Mouse (Mus musculus): ENCODE results near the gene Pnkp. TPM values are rescaled to one million over a fixed set of nuclear protein-coding genes. Genes with fewer than 3 reads are reported as not detected.

Gene Pnkp
- polyA plus RNA-seq, 1 experiment from 2014 or later = 21.6 TPM

DNA sequence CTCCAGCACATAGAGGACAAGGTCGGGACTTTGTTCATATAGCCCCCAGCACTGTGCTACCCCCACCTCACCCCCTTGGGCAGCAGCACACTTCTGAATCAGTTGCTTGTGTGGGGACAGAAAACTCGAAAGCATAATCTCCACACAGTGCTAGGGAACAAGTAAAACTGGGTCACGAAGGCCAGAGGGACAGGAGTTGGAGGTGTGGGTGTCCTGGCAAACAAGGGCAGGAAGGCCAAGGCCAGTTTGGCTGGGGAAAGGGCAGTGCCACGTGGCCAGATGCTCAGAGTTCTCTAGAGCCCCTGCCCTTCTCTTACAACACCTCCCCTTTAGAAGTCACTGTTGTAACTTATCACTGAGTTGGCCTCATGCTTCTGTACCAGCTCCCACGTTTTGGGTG, 37.1 kb upstream of the Pnkp start:
- no peak overlapping the region for H3K9ac ChIP-seq (replicated peaks; ENCODE audit: low read length)
- peaks cover 13% of the 10 kb centered on the region for H3K4me1 ChIP-seq (ENCODE audit: control insufficient read depth, insufficient read depth, low read length)
- H3K9me3 ChIP-seq (replicated peaks; ENCODE audit: control insufficient read depth, low read length) = no peaks in the 10 kb centered on the region
- H3K27ac ChIP-seq (replicated peaks; ENCODE audit: low read depth, low read length) = no peak overlapping the region
- H3K4me2 ChIP-seq (ENCODE audit: low read depth, low read length) = no peak overlapping the region
- no peak overlapping the region for H3K4me3 ChIP-seq (ENCODE audit: low read depth, low read length)
- no peaks in the 10 kb centered on the region for H3K36me3 ChIP-seq (replicated peaks; ENCODE audit: control insufficient read depth, insufficient read depth, low read depth, low read length)
- 57% methylated on average over 5 of the region's 5 CpGs for WGBS
- H3K27me3 ChIP-seq (ENCODE audit: control insufficient read depth, insufficient read depth, low read length) = no peaks in the 10 kb centered on the region
- DNase-seq (ENCODE audit: low spot score) (no peak), ATAC-seq (replicated peaks; ENCODE audit: insufficient number of reproducible peaks, low FRiP score, low TSS enrichment, low read depth) (no peak)

DNA sequence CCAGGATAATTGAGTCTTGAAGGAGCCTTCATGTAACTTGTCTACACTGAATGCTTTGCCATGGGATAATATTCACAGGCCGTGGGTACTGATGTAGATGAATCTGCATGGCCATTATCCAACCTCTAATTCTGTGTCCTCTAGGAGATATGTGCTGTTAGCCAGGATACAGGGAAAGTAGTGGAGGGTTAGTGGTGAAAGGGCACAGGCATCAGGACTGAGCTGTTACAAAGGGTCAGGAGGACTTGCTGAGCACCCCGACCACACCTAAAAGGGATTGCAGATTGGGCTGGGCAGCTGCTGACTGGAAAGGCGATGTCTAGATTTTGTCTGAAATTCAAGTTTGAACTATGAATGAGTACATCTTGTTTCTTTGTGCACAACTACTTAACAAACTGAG, 36.4 kb upstream of the Pnkp start:
- ATAC-seq (replicated peaks; ENCODE audit: insufficient number of reproducible peaks, low FRiP score, low TSS enrichment, low read depth) (no peak), DNase-seq (ENCODE audit: low spot score) (no peak)
- Histone ChIP-seq H3K9me3 (replicated peaks; ENCODE audit: control insufficient read depth, low read length) (no peaks in the 10 kb centered on the region), H3K36me3 (replicated peaks; ENCODE audit: control insufficient read depth, insufficient read depth, low read depth, low read length) (no peaks in the 10 kb centered on the region), H3K27me3 (ENCODE audit: control insufficient read depth, insufficient read depth, low read length) (no peaks in the 10 kb centered on the region), H3K9ac (replicated peaks; ENCODE audit: low read length) (no peak overlapping the region), H3K4me3 (ENCODE audit: low read depth, low read length) (no peak overlapping the region), H3K4me1 (ENCODE audit: control insufficient read depth, insufficient read depth, low read length) (peaks cover 9% of the 10 kb centered on the region; the same call in 1 of the 2 replicates), H3K27ac (replicated peaks; ENCODE audit: low read depth, low read length) (no peak overlapping the region), H3K4me2 (ENCODE audit: low read depth, low read length) (no peak overlapping the region)
- 79% methylated on average over 3 of the region's 3 CpGs for WGBS

DNA sequence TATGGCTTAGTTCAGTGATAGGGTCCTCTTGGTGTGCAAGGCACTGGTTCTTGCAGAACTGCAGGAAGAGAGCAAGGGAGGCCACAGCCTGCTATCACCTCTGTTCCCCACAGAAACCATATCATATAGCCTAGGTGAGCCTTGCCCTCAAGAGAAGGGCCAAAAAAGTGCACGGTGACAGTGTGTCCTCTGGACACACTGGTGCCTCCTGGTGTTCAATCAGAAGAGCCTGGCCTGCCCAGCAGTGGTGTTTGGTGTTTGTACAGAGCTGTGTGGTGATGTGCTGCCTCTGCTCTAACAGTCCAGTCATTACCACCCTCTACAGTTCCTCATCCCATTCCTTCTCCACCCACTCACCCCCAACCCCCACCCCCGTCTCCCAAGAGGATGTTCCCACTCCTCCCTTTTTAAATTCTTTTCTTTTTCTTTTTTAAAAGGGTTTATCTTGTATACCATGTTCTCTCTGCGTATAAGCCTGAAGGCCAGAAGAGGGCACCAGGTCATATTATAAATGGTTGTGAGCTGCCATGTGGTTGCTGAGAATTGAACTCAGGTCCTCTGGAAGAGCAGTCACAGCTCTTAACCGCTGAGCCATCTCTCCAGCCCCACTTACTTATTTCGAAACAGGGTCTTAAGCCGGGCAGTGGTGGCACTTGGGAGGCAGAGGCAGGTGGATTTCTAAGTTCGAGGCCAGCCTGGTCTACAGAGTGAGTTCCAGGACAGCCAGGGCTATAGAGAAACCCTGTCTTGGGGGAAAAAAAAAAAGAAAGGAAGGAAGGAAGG, 35.1 kb upstream of the Pnkp start:
- Histone ChIP-seq H3K9ac (replicated peaks; ENCODE audit: low read length) (no peak overlapping the region), H3K4me1 (ENCODE audit: control insufficient read depth, insufficient read depth, low read length) (peaks cover 9% of the 10 kb centered on the region; the same call in 1 of the 2 replicates), H3K27me3 (ENCODE audit: control insufficient read depth, insufficient read depth, low read length) (no peaks in the 10 kb centered on the region), H3K36me3 (replicated peaks; ENCODE audit: control insufficient read depth, insufficient read depth, low read depth, low read length) (no peaks in the 10 kb centered on the region), H3K9me3 (replicated peaks; ENCODE audit: control insufficient read depth, low read length) (no peaks in the 10 kb centered on the region), H3K27ac (replicated peaks; ENCODE audit: low read depth, low read length) (no peak overlapping the region), H3K4me2 (ENCODE audit: low read depth, low read length) (no peak overlapping the region), H3K4me3 (ENCODE audit: low read depth, low read length) (no peak overlapping the region)
- ATAC-seq (replicated peaks; ENCODE audit: insufficient number of reproducible peaks, low FRiP score, low TSS enrichment, low read depth) (no peak), DNase-seq (ENCODE audit: low spot score) (no peak)
- WGBS = 86% methylated on average over 7 of the region's 7 CpGs

DNA sequence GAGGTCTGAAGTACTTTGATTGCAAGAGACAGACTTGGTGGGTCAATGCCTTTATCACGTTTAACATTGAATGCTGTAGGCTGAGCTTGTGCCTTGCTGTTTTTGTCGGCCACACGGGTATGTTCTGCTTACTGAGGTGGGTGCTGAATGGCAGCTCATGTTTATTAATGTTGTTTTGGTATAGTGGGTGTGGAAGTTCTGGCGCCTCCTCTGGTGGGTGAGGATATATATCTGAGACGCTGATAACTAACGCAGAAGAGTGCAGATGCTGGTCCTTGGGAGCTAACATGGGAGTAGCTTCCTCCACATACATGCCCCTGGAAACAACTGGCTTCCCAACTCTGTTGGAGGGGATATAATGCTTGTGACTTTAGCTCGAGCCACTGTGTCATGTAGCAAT, 33.5 kb upstream of the Pnkp start:
- H3K4me2 ChIP-seq (ENCODE audit: low read depth, low read length) = no peak overlapping the region
- H3K4me1 ChIP-seq (ENCODE audit: control insufficient read depth, insufficient read depth, low read length) = 0 out of 2 replicates have a peak, but pooled peaks cover 3% of the 10 kb centered on the region
- 42% methylated on average over 7 of the region's 7 CpGs for WGBS
- ATAC-seq (replicated peaks; ENCODE audit: insufficient number of reproducible peaks, low FRiP score, low TSS enrichment, low read depth) = no peak
- no peaks in the 10 kb centered on the region for H3K36me3 ChIP-seq (replicated peaks; ENCODE audit: control insufficient read depth, insufficient read depth, low read depth, low read length)
- H3K9me3 ChIP-seq (replicated peaks; ENCODE audit: control insufficient read depth, low read length) = no peaks in the 10 kb centered on the region
- no peak for DNase-seq (ENCODE audit: low spot score)
- H3K27ac ChIP-seq (replicated peaks; ENCODE audit: low read depth, low read length) = no peak overlapping the region
- no peaks in the 10 kb centered on the region for H3K27me3 ChIP-seq (ENCODE audit: control insufficient read depth, insufficient read depth, low read length)
- no peak overlapping the region for H3K4me3 ChIP-seq (ENCODE audit: low read depth, low read length)
- no peak overlapping the region for H3K9ac ChIP-seq (replicated peaks; ENCODE audit: low read length)

DNA sequence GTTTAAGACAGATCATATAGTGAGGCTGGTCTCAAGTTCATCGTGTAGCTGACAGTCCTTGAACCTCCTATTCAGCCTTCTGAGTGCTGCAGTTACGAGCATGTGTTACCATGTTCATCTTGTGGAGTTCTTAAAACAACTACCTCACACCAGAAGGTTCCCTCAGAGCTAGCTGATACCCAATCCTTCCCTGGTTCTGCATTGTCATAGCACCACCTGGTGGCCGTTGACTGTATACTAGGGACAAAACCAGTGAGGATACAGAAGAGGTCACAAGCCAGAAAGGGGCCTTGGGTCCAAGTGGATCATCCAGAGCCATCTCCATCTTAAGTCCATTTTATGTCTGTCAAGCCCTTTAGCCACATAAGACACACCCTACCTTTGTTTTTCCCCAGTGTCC, 32.1 kb upstream of the Pnkp start:
- Histone ChIP-seq H3K4me3 (ENCODE audit: low read depth, low read length) (no peak overlapping the region), H3K9me3 (replicated peaks; ENCODE audit: control insufficient read depth, low read length) (no peaks in the 10 kb centered on the region), H3K9ac (replicated peaks; ENCODE audit: low read length) (no peak overlapping the region), H3K4me1 (ENCODE audit: control insufficient read depth, insufficient read depth, low read length) (no peaks in the 10 kb centered on the region), H3K27me3 (ENCODE audit: control insufficient read depth, insufficient read depth, low read length) (no peaks in the 10 kb centered on the region), H3K27ac (replicated peaks; ENCODE audit: low read depth, low read length) (no peak overlapping the region), H3K36me3 (replicated peaks; ENCODE audit: control insufficient read depth, insufficient read depth, low read depth, low read length) (peaks cover 14% of the 10 kb centered on the region), H3K4me2 (ENCODE audit: low read depth, low read length) (no peak overlapping the region)
- ATAC-seq (replicated peaks; ENCODE audit: insufficient number of reproducible peaks, low FRiP score, low TSS enrichment, low read depth) = no peak
- peak; percentile 83 for DNase-seq (ENCODE audit: low spot score)
- WGBS = 29% methylated on average over 3 of the region's 3 CpGs

DNA sequence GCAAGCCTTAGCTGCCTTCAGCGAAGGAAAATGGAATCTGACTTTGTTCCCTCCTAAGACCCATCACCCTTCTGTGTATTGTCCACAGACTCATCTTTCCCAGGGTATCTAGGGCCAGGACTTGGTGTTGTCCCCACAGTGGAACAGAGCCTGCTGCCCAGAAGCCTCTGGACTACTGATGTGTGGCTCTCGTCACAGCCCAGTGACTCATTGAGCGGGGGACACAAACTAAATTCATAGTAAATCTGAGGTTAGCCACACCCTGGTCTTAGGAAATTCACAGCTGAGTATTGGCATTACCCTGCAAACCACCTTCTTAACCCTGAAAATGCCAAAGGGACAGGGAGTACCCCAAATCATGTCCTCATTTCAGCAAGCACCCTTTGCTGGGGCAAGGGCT, 30.2 kb upstream of the Pnkp start:
- Histone ChIP-seq H3K9ac (replicated peaks; ENCODE audit: low read length) (no peak overlapping the region), H3K4me1 (ENCODE audit: control insufficient read depth, insufficient read depth, low read length) (no peaks in the 10 kb centered on the region), H3K27ac (replicated peaks; ENCODE audit: low read depth, low read length) (no peak overlapping the region), H3K27me3 (ENCODE audit: control insufficient read depth, insufficient read depth, low read length) (no peaks in the 10 kb centered on the region), H3K4me2 (ENCODE audit: low read depth, low read length) (no peak overlapping the region), H3K4me3 (ENCODE audit: low read depth, low read length) (no peak overlapping the region), H3K9me3 (replicated peaks; ENCODE audit: control insufficient read depth, low read length) (no peaks in the 10 kb centered on the region), H3K36me3 (replicated peaks; ENCODE audit: control insufficient read depth, insufficient read depth, low read depth, low read length) (peaks cover 28% of the 10 kb centered on the region)
- WGBS = 81% methylated on average over 3 of the region's 3 CpGs
- ATAC-seq (replicated peaks; ENCODE audit: insufficient number of reproducible peaks, low FRiP score, low TSS enrichment, low read depth) (no peak), DNase-seq (ENCODE audit: low spot score) (no peak)

DNA sequence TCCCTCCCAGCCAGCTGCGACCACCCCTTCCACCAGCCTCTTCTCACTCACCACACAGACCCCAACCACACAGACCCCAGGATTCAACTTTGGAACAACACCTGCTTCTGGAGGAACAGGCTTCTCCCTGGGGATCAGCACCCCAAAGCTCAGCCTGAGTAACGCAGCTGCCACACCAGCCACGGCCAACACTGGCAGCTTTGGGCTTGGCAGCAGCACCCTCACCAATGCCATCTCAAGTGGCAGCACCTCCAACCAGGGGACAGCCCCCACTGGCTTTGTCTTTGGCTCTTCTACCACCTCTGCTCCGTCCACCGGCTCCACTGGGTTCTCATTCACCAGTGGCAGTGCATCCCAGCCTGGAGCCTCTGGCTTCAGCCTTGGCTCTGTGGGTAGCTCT, 28.2 kb upstream of the Pnkp start:
- ATAC-seq (replicated peaks; ENCODE audit: insufficient number of reproducible peaks, low FRiP score, low TSS enrichment, low read depth) = no peak
- 92% methylated on average over 5 of the region's 5 CpGs for WGBS
- Histone ChIP-seq H3K4me1 (ENCODE audit: control insufficient read depth, insufficient read depth, low read length) (no peaks in the 10 kb centered on the region), H3K27ac (replicated peaks; ENCODE audit: low read depth, low read length) (no peak overlapping the region), H3K4me2 (ENCODE audit: low read depth, low read length) (no peak overlapping the region), H3K4me3 (ENCODE audit: low read depth, low read length) (no peak overlapping the region), H3K27me3 (ENCODE audit: control insufficient read depth, insufficient read depth, low read length) (no peaks in the 10 kb centered on the region), H3K9me3 (replicated peaks; ENCODE audit: control insufficient read depth, low read length) (no peaks in the 10 kb centered on the region), H3K9ac (replicated peaks; ENCODE audit: low read length) (no peak overlapping the region), H3K36me3 (replicated peaks; ENCODE audit: control insufficient read depth, insufficient read depth, low read depth, low read length) (peaks cover 28% of the 10 kb centered on the region)
- DNase-seq (ENCODE audit: low spot score) = no peak

DNA sequence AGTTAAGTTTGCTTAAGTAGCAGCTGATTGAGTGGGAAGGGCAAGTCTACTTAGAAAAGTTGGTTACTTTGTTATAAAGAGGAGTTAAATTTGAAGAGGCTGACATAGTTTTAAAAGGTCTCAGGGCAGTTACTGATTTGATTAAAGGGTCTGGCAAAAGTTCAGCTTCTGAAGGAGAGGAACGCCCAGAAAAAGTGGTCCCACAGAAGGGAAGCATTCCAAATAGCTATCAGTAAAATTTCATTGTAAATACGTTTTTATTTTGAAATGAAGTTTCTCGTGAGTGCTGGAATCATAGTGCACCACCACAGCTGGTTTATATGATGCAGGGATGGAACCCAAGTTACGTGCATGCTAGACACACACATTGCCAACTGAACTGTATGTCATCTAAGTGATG, 24.2 kb upstream of the Pnkp start:
- Histone ChIP-seq H3K36me3 (replicated peaks; ENCODE audit: control insufficient read depth, insufficient read depth, low read depth, low read length) (peaks cover 28% of the 10 kb centered on the region), H3K27ac (replicated peaks; ENCODE audit: low read depth, low read length) (no peak overlapping the region), H3K9ac (replicated peaks; ENCODE audit: low read length) (no peak overlapping the region), H3K4me1 (ENCODE audit: control insufficient read depth, insufficient read depth, low read length) (no peaks in the 10 kb centered on the region), H3K4me2 (ENCODE audit: low read depth, low read length) (no peak overlapping the region), H3K9me3 (replicated peaks; ENCODE audit: control insufficient read depth, low read length) (no peaks in the 10 kb centered on the region), H3K27me3 (ENCODE audit: control insufficient read depth, insufficient read depth, low read length) (no peaks in the 10 kb centered on the region), H3K4me3 (ENCODE audit: low read depth, low read length) (no peak overlapping the region)
- ATAC-seq (replicated peaks; ENCODE audit: insufficient number of reproducible peaks, low FRiP score, low TSS enrichment, low read depth) = no peak
- WGBS = 81% methylated on average over 4 of the region's 4 CpGs
- no peak for DNase-seq (ENCODE audit: low spot score)
